Mouse (Mus musculus) CH12.LX (cell line): Measurements from ENCODE around the gene Tspan12. TPM values are rescaled to one million over a fixed set of nuclear protein-coding genes. Genes with fewer than 3 reads are reported as not detected.
A peak's percentile ranks its signal among the peaks of the same experiment; 100 is the strongest.

Source experiments
- DNase-seq: peaks from one replicate; pipeline ENCODE4 v3.0.0-alpha.2; 2013; ENCODE audit errors: extremely low read depth
- H3K27ac ChIP-seq: 2 replicates; pipeline ENCODE4 v1.5.1; 2012; ENCODE audit warnings: low read depth, mild to moderate bottlenecking, control low read depth, moderate library complexity; ENCODE audit not compliant: insufficient read depth
- H3K27me3 ChIP-seq: replicated peaks from 2 replicates; pipeline ENCODE3; 2012; ENCODE audit warnings: inconsistent platforms
- H3K36me3 ChIP-seq, 2 experiments: replicated peaks in 1 of 2; 2 replicates each; pipeline versions ENCODE3 to v1.6.1; 2012; ENCODE audit warnings: inconsistent platforms in 1 of 2, low read length in 1 of 2, mild to moderate bottlenecking in 1 of 2, mixed read lengths in 1 of 2, moderate library complexity in 1 of 2; ENCODE audit not compliant: control insufficient read depth in 1 of 2, insufficient read depth in 1 of 2
- H3K4me1 ChIP-seq, 2 experiments: 2 replicates each; pipeline ENCODE4 v1.6.1; 2012; ENCODE audit warnings: inconsistent platforms in 1 of 2, moderate library complexity in 1 of 2; ENCODE audit not compliant: insufficient read depth in 2 of 2, control insufficient read depth in 1 of 2
- H3K4me2 ChIP-seq: 2 replicates; pipeline ENCODE4 v1.6.1; 2012; ENCODE audit warnings: low read depth, mild to moderate bottlenecking, control low read depth; ENCODE audit not compliant: poor library complexity, insufficient read depth, severe bottlenecking
- H3K4me3 ChIP-seq, 3 experiments: fragments of 150-350 bp in 1 of 3; sonication (generic) in 1 of 3; replicated peaks in 1 of 3; 2 replicates each; pipeline versions ENCODE3 to v1.5.1; 2011 to 2012; ENCODE audit warnings: low read depth in 2 of 3, low read length in 2 of 3, mild to moderate bottlenecking in 2 of 3, moderate library complexity in 2 of 3, control low read depth in 1 of 3, improper control_type of control experiment in 1 of 3, inconsistent platforms in 1 of 3, mixed read lengths in 1 of 3; ENCODE audit not compliant: poor library complexity in 1 of 3
- H3K79me2 ChIP-seq: replicated peaks from 2 replicates; pipeline ENCODE4 v1.6.1; 2012; ENCODE audit warnings: mild to moderate bottlenecking, moderate library complexity; ENCODE audit not compliant: control insufficient read depth, poor library complexity, insufficient read depth, severe bottlenecking; ENCODE audit errors: extremely low read depth
- H3K9ac ChIP-seq: 2 replicates; pipeline ENCODE4 v1.6.1; 2012; ENCODE audit warnings: low read depth, mild to moderate bottlenecking, control low read depth, moderate library complexity; ENCODE audit not compliant: insufficient read depth
- H3K9me3 ChIP-seq: replicated peaks from 2 replicates; pipeline ENCODE3; 2012; ENCODE audit warnings: low read length, inconsistent platforms, mixed read lengths
- CHD1 ChIP-seq: IDR thresholded peaks from 2 replicates; pipeline ENCODE4 v1.6.1; 2012; ENCODE audit warnings: low read depth, low read length, improper control_type of control experiment, inconsistent platforms
- CTCF ChIP-seq, 2 experiments: IDR thresholded peaks in 1 of 2; conservative IDR thresholded peaks in 1 of 2; 2 replicates each; pipeline ENCODE4 v1.5.1; 2011 to 2012; ENCODE audit warnings: low read depth in 2 of 2, low read length in 2 of 2, improper control_type of control experiment in 1 of 2, inconsistent platforms in 1 of 2, mild to moderate bottlenecking in 1 of 2, moderate library complexity in 1 of 2
- ELF1 ChIP-seq: IDR thresholded peaks from 2 replicates; pipeline ENCODE4 v1.6.1; 2014; ENCODE audit warnings: low read depth, mild to moderate bottlenecking, inconsistent platforms, low read length, improper control_type of control experiment
- EP300 ChIP-seq: IDR thresholded peaks from 2 replicates; pipeline ENCODE4 v1.6.1; 2011; ENCODE audit warnings: low read length, improper control_type of control experiment
- ETS1 ChIP-seq: conservative IDR thresholded peaks from 2 replicates; pipeline ENCODE4 v1.6.1; 2012; ENCODE audit warnings: low read depth, mild to moderate bottlenecking, inconsistent platforms, low read length, improper control_type of control experiment, moderate library complexity
- JUND ChIP-seq: conservative IDR thresholded peaks from 2 replicates; pipeline ENCODE4 v1.6.1; 2011; ENCODE audit warnings: low read depth, low read length, improper control_type of control experiment
- MAFK ChIP-seq: IDR thresholded peaks from 2 replicates; pipeline ENCODE4 v1.6.1; 2011; ENCODE audit warnings: low read length, improper control_type of control experiment; ENCODE audit not compliant: insufficient replicate concordance
- MAX ChIP-seq: IDR thresholded peaks from 2 replicates; pipeline ENCODE4 v1.6.1; 2011; ENCODE audit warnings: low read length, improper control_type of control experiment
- MEF2A ChIP-seq: IDR thresholded peaks from 2 replicates; pipeline ENCODE4 v1.6.1; 2014; ENCODE audit warnings: low read depth, mild to moderate bottlenecking, inconsistent platforms, low read length, improper control_type of control experiment, borderline replicate concordance
- MXI1 ChIP-seq: IDR thresholded peaks from 2 replicates; pipeline ENCODE4 v1.6.1; 2011; ENCODE audit warnings: mild to moderate bottlenecking, low read depth, low read length, improper control_type of control experiment
- PAX5 ChIP-seq: IDR thresholded peaks from 2 replicates; pipeline ENCODE4 v1.6.1; 2012; ENCODE audit warnings: low read length, inconsistent platforms, mixed read lengths
- POLR2AphosphoS2 ChIP-seq: IDR thresholded peaks from 2 replicates; pipeline ENCODE4 v1.6.1; 2011; ENCODE audit warnings: low read depth, low read length, improper control_type of control experiment
- RAD21 ChIP-seq: IDR thresholded peaks from 2 replicates; pipeline ENCODE4 v1.6.1; 2011; ENCODE audit warnings: low read depth, mild to moderate bottlenecking, low read length, improper control_type of control experiment, moderate library complexity
- SIN3A ChIP-seq: IDR thresholded peaks from 2 replicates; pipeline ENCODE4 v1.6.1; 2012; ENCODE audit warnings: low read length, improper control_type of control experiment, inconsistent platforms
- SMC3 ChIP-seq: IDR thresholded peaks from 2 replicates; pipeline ENCODE4 v1.6.1; 2011; ENCODE audit warnings: low read depth, low read length, improper control_type of control experiment
- TCF12 ChIP-seq: IDR thresholded peaks from 2 replicates; pipeline ENCODE4 v1.6.1; 2014; ENCODE audit warnings: low read depth, mild to moderate bottlenecking, inconsistent platforms, low read length, improper control_type of control experiment
- ZC3H11A ChIP-seq: IDR thresholded peaks from 2 replicates; pipeline ENCODE4 v1.6.1; 2012; ENCODE audit warnings: low read depth, mild to moderate bottlenecking, inconsistent platforms, low read length, improper control_type of control experiment
- ZKSCAN1 ChIP-seq: IDR thresholded peaks from 2 replicates; pipeline ENCODE4 v1.6.1; 2012; ENCODE audit warnings: low read depth, inconsistent platforms, low read length, improper control_type of control experiment, borderline replicate concordance
- ZMIZ1 ChIP-seq: IDR thresholded peaks from 2 replicates; pipeline ENCODE4 v1.6.1; 2012; ENCODE audit warnings: low read depth, mild to moderate bottlenecking, inconsistent platforms, low read length, improper control_type of control experiment
- dilution Hi-C: fragments of 300-500 bp; cut with MboI; formaldehyde crosslinking; loops from 2 replicates; pipeline ENCODE4 v1.14.3; 2020; ENCODE audit warnings: low sequenced_read_pairs; ENCODE audit not compliant: extremely low pct_unique_long_range_greater_than_20kb, extremely low pct_ligation_motif_present
- in situ Hi-C: fragments of 300-500 bp; cut with MboI; formaldehyde crosslinking; loops from 3 replicates; pipeline ENCODE4 v1.14.3; 2019; ENCODE audit warnings: low sequenced_read_pairs, low pct_ligation_motif_present, low pct_unique_long_range_greater_than_20kb, mixed read lengths
- polyA plus RNA-seq: library from polyadenylated mRNA; unstranded; fragments of >175 nt; gene quantifications from 2 replicates; pipeline ENCODE4 v1.2.1, GENCODE M21; 2012; ENCODE audit warnings: low read depth; ENCODE audit not compliant: insufficient read length
- total RNA-seq, 2 experiments: library from RNA; depleted of rRNA; stranded (reverse); fragments of 300-350 nt in 1 of 2; fragments of >200 nt in 1 of 2; gene quantifications; 2 replicates each; pipeline ENCODE4 v1.2.3; 2012 to 2014

The Tspan12 gene
- total and polyA plus RNA-seq, 3 experiments: not detected

DNA sequence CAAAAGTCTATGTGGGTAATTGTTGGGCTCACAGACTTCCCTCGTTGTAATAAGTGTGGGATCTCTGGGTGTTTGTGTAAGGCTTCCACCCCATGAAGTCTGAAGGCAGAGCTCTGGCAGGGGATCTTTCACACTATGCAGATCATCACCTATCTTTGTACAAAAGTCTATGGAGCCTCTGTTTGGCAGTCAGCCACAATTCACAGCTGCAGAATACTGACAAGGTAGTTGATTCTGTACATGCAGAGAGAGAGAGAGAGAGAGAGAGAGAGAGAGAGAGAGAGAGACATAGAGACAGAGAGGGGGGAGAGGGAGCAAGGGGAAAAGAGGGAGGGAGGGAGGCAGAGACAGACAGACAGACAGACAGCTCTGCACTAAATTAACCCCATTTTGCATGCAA is 15.0 kb upstream of the Tspan12 start:
- H3K27ac ChIP-seq: no peak overlapping the region
- dilution Hi-C loops: no loop called here
- TF ChIP-seq ELF1: no peak
- no peak for TF ChIP-seq JUND
- TF ChIP-seq RAD21: no peak
- no peak for TF ChIP-seq SMC3
- TF ChIP-seq ZC3H11A: no peak
- TF ChIP-seq MEF2A: no peak
- no peak for TF ChIP-seq CTCF (conservative IDR thresholded peaks at IDR 0.05 in 1 of 2, IDR thresholded peaks at IDR 0.05 in 1 of 2; ENCODE audit: low read depth in 2 of 2, low read length in 2 of 2)
- no peak overlapping the region for H3K4me2 ChIP-seq
- H3K79me2 ChIP-seq: no peaks in the 10 kb centered on the region
- H3K36me3 ChIP-seq: no peaks in the 10 kb centered on the region
- H3K9me3 ChIP-seq: no peaks in the 10 kb centered on the region
- DNase-seq: no peak
- no peaks in the 10 kb centered on the region for H3K27me3 ChIP-seq
- no peak overlapping the region for H3K9ac ChIP-seq
- H3K4me3 ChIP-seq: no peak overlapping the region
- in situ Hi-C loops: no loop called here
- peaks cover 0 to 6% of the 10 kb centered on the region in 2 experiments; a peak in 2 of 4 replicates for H3K4me1 ChIP-seq

DNA sequence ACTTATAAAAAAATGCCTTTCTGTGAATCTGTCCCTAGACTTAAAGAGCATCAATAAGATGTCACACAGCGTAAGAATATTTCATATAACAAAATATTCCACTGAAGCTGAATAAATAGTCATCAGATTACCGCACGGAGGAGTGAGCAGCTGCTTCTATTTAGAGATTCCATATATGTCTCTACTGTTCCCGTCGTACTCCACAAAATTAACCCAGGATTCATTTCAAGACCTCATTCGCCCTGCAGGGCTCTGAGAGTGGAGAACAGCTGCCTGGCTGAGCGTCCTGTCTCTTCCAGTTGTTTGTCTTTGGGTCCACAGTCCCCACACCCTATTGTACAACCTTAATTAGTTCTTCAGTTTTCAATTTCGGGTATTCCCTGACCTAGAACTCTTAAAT is 11.9 kb upstream of the Tspan12 start:
- H3K9me3 ChIP-seq: no peaks in the 10 kb centered on the region
- TF ChIP-seq ZKSCAN1 (no peak), ZMIZ1 (no peak), MAX (no peak), EP300 (no peak), CTCF (conservative IDR thresholded peaks at IDR 0.05 in 1 of 2, IDR thresholded peaks at IDR 0.05 in 1 of 2; ENCODE audit: low read depth in 2 of 2, low read length in 2 of 2) (no peak)
- TF ChIP-seq, all 38 proteins: peak for 0
- H3K4me2 ChIP-seq: no peak overlapping the region
- dilution Hi-C loops (no loop called here), in situ Hi-C loops (no loop called here)
- no peaks in the 10 kb centered on the region for H3K36me3 ChIP-seq
- no peak overlapping the region for H3K9ac ChIP-seq
- H3K4me1 ChIP-seq: peaks cover 0 to 9% of the 10 kb centered on the region in 2 experiments; a peak in 2 of 4 replicates
- H3K4me3 ChIP-seq: no peak overlapping the region
- H3K27me3 ChIP-seq: no peaks in the 10 kb centered on the region
- no peaks in the 10 kb centered on the region for H3K79me2 ChIP-seq
- DNase-seq: no peak
- no peak overlapping the region for H3K27ac ChIP-seq

DNA sequence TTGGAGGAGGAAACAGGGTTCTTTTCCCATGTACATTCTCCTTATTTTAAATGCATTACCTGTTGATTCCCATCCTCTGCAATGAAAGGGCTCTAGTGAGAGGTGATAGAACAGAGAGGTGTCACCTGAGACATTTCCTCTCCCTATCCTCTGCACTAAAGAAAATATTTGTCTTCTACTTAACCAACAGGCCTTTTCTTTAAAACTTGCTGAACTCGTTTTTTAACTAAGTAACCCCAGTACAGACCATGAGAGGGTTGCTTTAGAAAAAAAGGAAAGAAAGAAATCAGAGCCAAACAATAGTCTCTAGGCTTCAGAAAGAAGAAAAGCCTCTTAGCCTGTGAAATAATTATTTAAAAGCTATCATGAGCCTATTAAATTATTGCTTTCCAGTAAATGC is 11.2 kb upstream of the Tspan12 start:
- in situ Hi-C loops: no loop called here
- H3K9ac ChIP-seq: no peak overlapping the region
- H3K36me3 ChIP-seq: no peaks in the 10 kb centered on the region
- no peak overlapping the region for H3K4me3 ChIP-seq
- H3K4me1 ChIP-seq: peaks cover 0 to 9% of the 10 kb centered on the region in 2 experiments; a peak in 2 of 4 replicates
- peak overlapping the region; percentile 71; the same call in 1 of the 2 replicates for H3K4me2 ChIP-seq
- DNase-seq: no peak
- no peaks in the 10 kb centered on the region for H3K79me2 ChIP-seq
- dilution Hi-C loops: no loop called here
- H3K27ac ChIP-seq: no peak overlapping the region
- no peaks in the 10 kb centered on the region for H3K9me3 ChIP-seq
- H3K27me3 ChIP-seq: no peaks in the 10 kb centered on the region
- TF ChIP-seq MAFK (no peak), SIN3A (no peak), TCF12 (no peak), MEF2A (no peak), CHD1 (no peak), ETS1 (no peak), ZC3H11A (no peak), MXI1 (no peak), PAX5 (no peak), JUND (no peak), POLR2AphosphoS2 (no peak)
